Mouse (Mus musculus): ENCODE measurements around the gene Errfi1. TPM values are rescaled to one million over a fixed set of nuclear protein-coding genes. Genes with fewer than 3 reads are reported as not detected.

Gene Errfi1
- polyA plus RNA-seq, 1 experiment: 32.4 TPM

- no peak for TF ChIP-seq CTCF (IDR thresholded peaks at IDR 0.05; ENCODE audit: borderline replicate concordance, insufficient read depth, low read depth, low read length)
- TF ChIP-seq POLR2A (IDR thresholded peaks at IDR 0.05; ENCODE audit: borderline replicate concordance, insufficient read depth, low read length): no peak
- DNase-seq: no peak
- Histone ChIP-seq H3K4me1 (ENCODE audit: control insufficient read depth, insufficient read depth, low read length) (no peaks in the 10 kb centered on the region), H3K27ac (ENCODE audit: insufficient read depth, low read length) (no peak overlapping the region), H3K4me3 (replicated peaks; ENCODE audit: insufficient read depth, low read depth, low read length) (no peak overlapping the region), H3K27me3 (ENCODE audit: control insufficient read depth, insufficient read depth, low read length) (no peaks in the 10 kb centered on the region)
Observed at GRCm38 (mm10) chr4:150865371-150865770, 11.7 kb downstream of the Errfi1 start.

- Histone ChIP-seq H3K4me1 (ENCODE audit: control insufficient read depth, insufficient read depth, low read length) (peaks cover 3% of the 10 kb centered on the region), H3K27ac (ENCODE audit: insufficient read depth, low read length) (no peak overlapping the region), H3K4me3 (replicated peaks; ENCODE audit: insufficient read depth, low read depth, low read length) (no peak overlapping the region), H3K27me3 (ENCODE audit: control insufficient read depth, insufficient read depth, low read length) (no peaks in the 10 kb centered on the region)
- 92% methylated on average over 11 of the region's 11 CpGs for WGBS
- DNase-seq: no peak
- TF ChIP-seq POLR2A (IDR thresholded peaks at IDR 0.05; ENCODE audit: borderline replicate concordance, insufficient read depth, low read length): no peak
- no peak for TF ChIP-seq CTCF (IDR thresholded peaks at IDR 0.05; ENCODE audit: borderline replicate concordance, insufficient read depth, low read depth, low read length)
Observed at GRCm38 (mm10) chr4:150866069-150866468, 12.3 kb downstream of the Errfi1 start.

GRCm38 (mm10) chr4:150866494-150866893, 12.8 kb downstream of the Errfi1 start:
- WGBS: 89% methylated on average over 11 of the region's 12 CpGs
- no peak overlapping the region for H3K27ac ChIP-seq (ENCODE audit: insufficient read depth, low read length)
- no peak for DNase-seq

GRCm38 (mm10) chr4:150868161-150868560, 14.4 kb downstream of the Errfi1 start:
- no peak overlapping the region for H3K27ac ChIP-seq (ENCODE audit: insufficient read depth, low read length)
- no peak overlapping the region for H3K4me3 ChIP-seq (replicated peaks; ENCODE audit: insufficient read depth, low read depth, low read length)
- 87% methylated on average over 6 of the region's 6 CpGs for WGBS
- no peak for TF ChIP-seq POLR2A (IDR thresholded peaks at IDR 0.05; ENCODE audit: borderline replicate concordance, insufficient read depth, low read length)
- TF ChIP-seq CTCF (IDR thresholded peaks at IDR 0.05; ENCODE audit: borderline replicate concordance, insufficient read depth, low read depth, low read length): no peak
- DNase-seq: no peak
- peaks cover 12% of the 10 kb centered on the region for H3K4me1 ChIP-seq (ENCODE audit: control insufficient read depth, insufficient read depth, low read length)
- no peaks in the 10 kb centered on the region for H3K27me3 ChIP-seq (ENCODE audit: control insufficient read depth, insufficient read depth, low read length)

More at GRCm38 (mm10) chr4:150866494-150866893, 12.8 kb downstream of the Errfi1 start:
- no peak overlapping the region for H3K4me3 ChIP-seq (replicated peaks; ENCODE audit: insufficient read depth, low read depth, low read length)
- peaks cover 7% of the 10 kb centered on the region for H3K4me1 ChIP-seq (ENCODE audit: control insufficient read depth, insufficient read depth, low read length)
- no peak for TF ChIP-seq CTCF (IDR thresholded peaks at IDR 0.05; ENCODE audit: borderline replicate concordance, insufficient read depth, low read depth, low read length)
- TF ChIP-seq POLR2A (IDR thresholded peaks at IDR 0.05; ENCODE audit: borderline replicate concordance, insufficient read depth, low read length): no peak
- H3K27me3 ChIP-seq (ENCODE audit: control insufficient read depth, insufficient read depth, low read length): no peaks in the 10 kb centered on the region

- no peak overlapping the region for H3K27ac ChIP-seq (ENCODE audit: insufficient read depth, low read length)
- TF ChIP-seq CTCF (IDR thresholded peaks at IDR 0.05; ENCODE audit: borderline replicate concordance, insufficient read depth, low read depth, low read length) (no peak), POLR2A (IDR thresholded peaks at IDR 0.05; ENCODE audit: borderline replicate concordance, insufficient read depth, low read length) (no peak)
- DNase-seq: no peak
- H3K27me3 ChIP-seq (ENCODE audit: control insufficient read depth, insufficient read depth, low read length): no peaks in the 10 kb centered on the region
- H3K4me1 ChIP-seq (ENCODE audit: control insufficient read depth, insufficient read depth, low read length): peaks cover 12% of the 10 kb centered on the region
- 92% methylated on average over 2 of the region's 2 CpGs for WGBS
- no peak overlapping the region for H3K4me3 ChIP-seq (replicated peaks; ENCODE audit: insufficient read depth, low read depth, low read length)
Observed at GRCm38 (mm10) chr4:150868859-150869258, 15.1 kb downstream of the Errfi1 start.

GRCm38 (mm10) chr4:150869276-150870197, 15.8 kb downstream of the Errfi1 start:
- Histone ChIP-seq H3K4me1 (ENCODE audit: control insufficient read depth, insufficient read depth, low read length) (peaks cover 12% of the 10 kb centered on the region), H3K27me3 (ENCODE audit: control insufficient read depth, insufficient read depth, low read length) (no peaks in the 10 kb centered on the region), H3K27ac (ENCODE audit: insufficient read depth, low read length) (no peak overlapping the region; the same call in 1 of the 2 replicates), H3K4me3 (replicated peaks; ENCODE audit: insufficient read depth, low read depth, low read length) (no peak overlapping the region)
- TF ChIP-seq CTCF (IDR thresholded peaks at IDR 0.05; ENCODE audit: borderline replicate concordance, insufficient read depth, low read depth, low read length) (no peak), POLR2A (IDR thresholded peaks at IDR 0.05; ENCODE audit: borderline replicate concordance, insufficient read depth, low read length) (no peak)
- 60% methylated on average over 17 of the region's 17 CpGs for WGBS
- no peak for DNase-seq

GRCm38 (mm10) chr4:150870963-150871391, 17.3 kb downstream of the Errfi1 start:
- Histone ChIP-seq H3K4me1 (ENCODE audit: control insufficient read depth, insufficient read depth, low read length) (peaks cover 12% of the 10 kb centered on the region), H3K4me3 (replicated peaks; ENCODE audit: insufficient read depth, low read depth, low read length) (no peak overlapping the region), H3K27me3 (ENCODE audit: control insufficient read depth, insufficient read depth, low read length) (no peaks in the 10 kb centered on the region), H3K27ac (ENCODE audit: insufficient read depth, low read length) (peak overlapping the region; percentile 24; the same call in 1 of the 2 replicates)
- TF ChIP-seq CTCF (IDR thresholded peaks at IDR 0.05; ENCODE audit: borderline replicate concordance, insufficient read depth, low read depth, low read length): no peak
- no peak for TF ChIP-seq POLR2A (IDR thresholded peaks at IDR 0.05; ENCODE audit: borderline replicate concordance, insufficient read depth, low read length)
- no peak for DNase-seq
- WGBS: 84% methylated on average over 13 of the region's 13 CpGs

All from cerebellum, adult 2 months (tissue).